Mouse (Mus musculus) bone marrow, adult 2 months (tissue): ENCODE measurements around the gene Slc2a4.

Source experiments
- CTCF ChIP-seq: fragments of 200-500 bp; IDR thresholded peaks from 2 replicates; pipeline ENCODE4 v1.5.1; 2011; ENCODE audit warnings: low read length, control low read depth; ENCODE audit not compliant: control insufficient read depth, insufficient read depth
- POLR2A ChIP-seq: fragments of 200-500 bp; IDR thresholded peaks from 2 replicates; pipeline ENCODE4 v1.6.1; 2011; ENCODE audit warnings: low read depth, mild to moderate bottlenecking, control low read depth, low read length, borderline replicate concordance; ENCODE audit not compliant: control insufficient read depth

- no peak for TF ChIP-seq CTCF
- no peak for TF ChIP-seq POLR2A
Observed at GRCm38 (mm10) chr11:69953267-69953915, 5.4 kb upstream of the Slc2a4 start.
